Comparison of ENCODE assay signal across 19 mouse cellular contexts in the genomic region with DNA sequence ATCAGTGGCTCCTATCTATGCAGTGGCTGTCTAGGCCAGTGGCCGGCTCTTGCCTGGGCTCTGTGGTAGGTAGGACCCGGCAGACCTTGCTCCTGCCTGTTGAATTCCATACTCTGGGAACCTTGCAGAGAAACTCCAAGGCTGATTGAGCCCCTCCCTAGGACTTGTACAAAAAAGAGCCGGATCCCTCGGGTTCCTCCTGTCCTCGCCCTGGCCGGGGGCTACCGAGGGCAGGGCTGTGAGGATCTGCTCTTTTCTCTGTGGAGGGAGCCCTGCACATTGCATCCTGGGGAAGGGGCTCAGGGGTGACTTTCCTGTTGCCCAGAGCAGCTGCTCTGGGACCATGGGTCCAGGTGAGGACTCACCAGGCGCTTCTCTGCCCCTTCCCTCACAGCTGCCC. TPM values are rescaled to one million over a fixed set of nuclear protein-coding genes. Genes with fewer than 3 reads are reported as not detected.
DNase-seq lines count a peak whose midpoint lies in the region; ATAC-seq and TF ChIP-seq lines count a peak whose summit lies in the region.
"Had no signal": no experiment of that assay in that cellular context is flagged by ENCODE, and none has a peak within 500 bp of the region (broad histone marks: within the 10 kb centered on the region; RNA-seq: fewer than 3 reads in every experiment).

No protein-coding gene starts in this region.

- peak; percentile 2 for DNase-seq in gastrocnemius, postnatal 14 days
- no peak for DNase-seq in gastrocnemius, postnatal 25 days
- no peak for DNase-seq in midbrain, embryonic 10.5 days (ENCODE audit: low spot score)
- DNase-seq in limb, embryonic 14.5 days (ENCODE audit: low spot score) = no peak
- DNase-seq in kidney, postnatal 14 days = no peak
- no peak for DNase-seq in left cerebral cortex, postnatal 10 days (ENCODE audit: extremely low spot score in 1 of 2, low spot score in 2 of 2)
- DNase-seq: adrenal gland, postnatal 25 days; cerebellum, adult 9-10 months; kidney, adult 18-20 months; kidney, postnatal 25 days; right cerebral cortex, postnatal 14 days had no signal

- H3K36me3 ChIP-seq in midbrain, embryonic 10.5 days = no peaks in the 10 kb centered on the region
- H3K36me3 ChIP-seq in midbrain, embryonic 13.5 days = no peaks in the 10 kb centered on the region
- no peaks in the 10 kb centered on the region for H3K36me3 ChIP-seq in embryonic facial prominence, embryonic 12.5 days
- no peaks in the 10 kb centered on the region for H3K36me3 ChIP-seq in limb, embryonic 14.5 days (ENCODE audit: control insufficient read depth, insufficient read depth, low read length)
- H3K36me3 ChIP-seq: hindbrain, embryonic 15.5 days had no signal

- H3K9ac ChIP-seq in midbrain, embryonic 13.5 days (replicated peaks) = no peak overlapping the region
- H3K9ac ChIP-seq in embryonic facial prominence, embryonic 12.5 days = no peak overlapping the region
- H3K9ac ChIP-seq in limb, embryonic 14.5 days (ENCODE audit: low read depth, low read length, severe bottlenecking) = peak overlapping the region; percentile 42
- H3K9ac ChIP-seq: forebrain, embryonic 13.5 days; hindbrain, embryonic 15.5 days; liver, embryonic 14.5 days had no signal

- no peaks in the 10 kb centered on the region for H3K9me3 ChIP-seq in midbrain, embryonic 10.5 days (replicated peaks)
- no peaks in the 10 kb centered on the region for H3K9me3 ChIP-seq in midbrain, embryonic 13.5 days
- H3K9me3 ChIP-seq in embryonic facial prominence, embryonic 12.5 days = no peaks in the 10 kb centered on the region
- H3K9me3 ChIP-seq in limb, embryonic 14.5 days (ENCODE audit: control insufficient read depth, low read length) = no peaks in the 10 kb centered on the region
- H3K9me3 ChIP-seq: forebrain, embryonic 13.5 days; hindbrain, embryonic 15.5 days had no signal

- intact Hi-C loops in gastrocnemius, postnatal 14 days (cut with DNase I; ENCODE audit: low total_unique reads) = loop anchor here (2.0 kb wide), 1 partner anchor 311 kb away; no protein-coding TSS in a partner anchor
- intact Hi-C loops in left cerebral cortex, postnatal 10 days (cut with DNase I) = no loop called here

- no peak overlapping the region for H3K4me3 ChIP-seq in midbrain, embryonic 10.5 days
- H3K4me3 ChIP-seq in midbrain, embryonic 13.5 days (replicated peaks) = no peak overlapping the region
- no peak overlapping the region for H3K4me3 ChIP-seq in embryonic facial prominence, embryonic 12.5 days
- no peak overlapping the region for H3K4me3 ChIP-seq in limb, embryonic 14.5 days (replicated peaks; ENCODE audit: low read length)
- H3K4me3 ChIP-seq: forebrain, embryonic 13.5 days; hindbrain, embryonic 15.5 days had no signal

- peaks cover 53% of the 10 kb centered on the region for H3K27me3 ChIP-seq in midbrain, embryonic 10.5 days (ENCODE audit: low read depth, poor library complexity, severe bottlenecking)
- H3K27me3 ChIP-seq in midbrain, embryonic 13.5 days = peaks cover 8% of the 10 kb centered on the region; the same call in 1 of the 2 replicates
- peaks cover 4% of the 10 kb centered on the region; the same call in 1 of the 2 replicates for H3K27me3 ChIP-seq in embryonic facial prominence, embryonic 12.5 days
- no peaks in the 10 kb centered on the region for H3K27me3 ChIP-seq in limb, embryonic 14.5 days (ENCODE audit: control insufficient read depth, insufficient read depth, low read length)
- H3K27me3 ChIP-seq: hindbrain, embryonic 15.5 days had no signal

- no peak overlapping the region for H3K4me2 ChIP-seq in midbrain, embryonic 13.5 days (replicated peaks)
- H3K4me2 ChIP-seq in embryonic facial prominence, embryonic 12.5 days (replicated peaks) = 0 out of 2 replicates have a peak overlapping the region, but pooled peaks have one; percentile 29
- no peak overlapping the region for H3K4me2 ChIP-seq in limb, embryonic 14.5 days (replicated peaks; ENCODE audit: low read depth, low read length, severe bottlenecking)
- H3K4me2 ChIP-seq: forebrain, embryonic 13.5 days; hindbrain, embryonic 15.5 days had no signal

- ATAC-seq in midbrain, embryonic 13.5 days = no peak
- no peak; the same call in 1 of the 2 replicates for ATAC-seq in embryonic facial prominence, embryonic 12.5 days (ENCODE audit: insufficient number of reproducible peaks, insufficient read depth, low FRiP score, low TSS enrichment)
- ATAC-seq in limb, embryonic 14.5 days (ENCODE audit: low FRiP score, low read depth) = no peak
- ATAC-seq: activated CD4-positive, CD25-positive, alpha-beta regulatory T cell, adult 4 months; forebrain, embryonic 13.5 days; lung, postnatal 0 days had no signal

- H3K4me1 ChIP-seq in midbrain, embryonic 10.5 days = peaks cover 44% of the 10 kb centered on the region
- H3K4me1 ChIP-seq in midbrain, embryonic 13.5 days (replicated peaks) = peaks cover 20% of the 10 kb centered on the region
- H3K4me1 ChIP-seq in embryonic facial prominence, embryonic 12.5 days = peaks cover 33% of the 10 kb centered on the region
- peaks cover 11% of the 10 kb centered on the region for H3K4me1 ChIP-seq in limb, embryonic 14.5 days (ENCODE audit: control insufficient read depth, insufficient read depth, low read length)

- 47% methylated on average over 8 of the region's 8 CpGs for WGBS in midbrain, embryonic 10.5 days
- WGBS in midbrain, embryonic 13.5 days = 46% methylated on average over 8 of the region's 8 CpGs
- 30% methylated on average over 8 of the region's 8 CpGs for WGBS in embryonic facial prominence, embryonic 12.5 days
- whole genome bisulfite sequencing in limb, embryonic 14.5 days = 48% methylated on average over 8 of the region's 8 CpGs

- H3K27ac ChIP-seq in midbrain, embryonic 10.5 days (replicated peaks) = peak overlapping the region; percentile 75
- no peak overlapping the region for H3K27ac ChIP-seq in midbrain, embryonic 13.5 days
- H3K27ac ChIP-seq in embryonic facial prominence, embryonic 12.5 days = peak overlapping the region; percentile 70
- no peak overlapping the region for H3K27ac ChIP-seq in limb, embryonic 14.5 days (replicated peaks; ENCODE audit: low read depth, low read length)
- H3K27ac ChIP-seq: forebrain, embryonic 13.5 days; hindbrain, embryonic 15.5 days; liver, embryonic 14.5 days had no signal

- TF ChIP-seq POLR2A in limb, embryonic 14.5 days (IDR thresholded peaks at IDR 0.05; ENCODE audit: borderline replicate concordance, extremely low read depth, insufficient read depth, insufficient read length) = no peak

RNA-seq across cellular contexts. Expression of gene Mdfi, which starts 46.9 kb away (rescaled TPM):
- 1 to 10 TPM; 2.4 to 3.5 TPM for total RNA-seq in gastrocnemius, postnatal 14 days (2021)
- 1 to 10 TPM; 1.0 to 1.1 TPM for total RNA-seq in gastrocnemius, postnatal 25 days (2021)
- 10.6 and 12.9 TPM in 2 replicates for polyA plus RNA-seq in midbrain, embryonic 10.5 days (2016; fragmentation: Nextera tagmentation; extraction: Ambion mirVana)
- polyA plus RNA-seq in midbrain, embryonic 13.5 days (2015; fragmentation: Nextera tagmentation; extraction: Ambion mirVana) = 2.8 and 4.4 TPM in 2 replicates
- 35.6 and 49.2 TPM in 2 replicates for polyA plus RNA-seq in embryonic facial prominence, embryonic 12.5 days (2016; fragmentation: Nextera tagmentation; extraction: Ambion mirVana)
- 281 and 440 TPM in 2 replicates for polyA plus RNA-seq in limb, embryonic 14.5 days (2012; rRNA removed)
- polyA plus RNA-seq in limb, embryonic 14.5 days (2014; fragmentation: Nextera tagmentation; extraction: Ambion mirVana) = 57.5 and 64.7 TPM in 2 replicates
- 1 to 10 TPM; 1.5 to 1.7 TPM for total RNA-seq in left cerebral cortex, postnatal 10 days (2021)
- total RNA-seq: megakaryocyte, adult 5-6 weeks had no signal
- polyA plus RNA-seq: activated CD4-positive, CD25-positive, alpha-beta regulatory T cell, adult 4 months had no signal

RNA-seq across cellular contexts. Expression of gene Tfeb, which starts 50.8 kb away (rescaled TPM):
- 10 to 100 TPM; 60.0 to 66.0 TPM for total RNA-seq in gastrocnemius, postnatal 14 days (2021)
- 10 to 100 TPM; 65.8 to 67.7 TPM for total RNA-seq in gastrocnemius, postnatal 25 days (2021)
- 1.9 and 2.3 TPM in 2 replicates for polyA plus RNA-seq in midbrain, embryonic 10.5 days (2016; fragmentation: Nextera tagmentation; extraction: Ambion mirVana)
- 1.8 and 2.0 TPM in 2 replicates for polyA plus RNA-seq in midbrain, embryonic 13.5 days (2015; fragmentation: Nextera tagmentation; extraction: Ambion mirVana)
- 5.2 and 6.0 TPM in 2 replicates for polyA plus RNA-seq in embryonic facial prominence, embryonic 12.5 days (2016; fragmentation: Nextera tagmentation; extraction: Ambion mirVana)
- polyA plus RNA-seq in limb, embryonic 14.5 days (2012; rRNA removed) = 12.2 and 13.2 TPM in 2 replicates
- 10.6 and 11.5 TPM in 2 replicates for polyA plus RNA-seq in limb, embryonic 14.5 days (2014; fragmentation: Nextera tagmentation; extraction: Ambion mirVana)
- total RNA-seq in left cerebral cortex, postnatal 10 days (2021) = 1 to 10 TPM; 6.1 to 6.2 TPM

Comparison
In these comparisons a context has a peak if more than half of its experiments do, and no peak if none do; other contexts are left out.
1. H3K27ac ChIP-seq: peak in midbrain, embryonic 10.5 days (single experiment) and embryonic facial prominence, embryonic 12.5 days (single experiment); none in midbrain, embryonic 13.5 days (single experiment) and limb, embryonic 14.5 days (single experiment).